Mouse (Mus musculus) heart, postnatal 0 days (tissue): Measurements from ENCODE around the gene Ltbp1. TPM values are rescaled to one million over a fixed set of nuclear protein-coding genes. Genes with fewer than 3 reads are reported as not detected.

Experiments used
- ATAC-seq: fragments of 200-750 bp; cut with Nextera tagmentation; 2 replicates; pipeline ENCODE4 v1.8.0; 2017; ENCODE audit warnings: low read depth, moderate number of reproducible peaks, moderate library complexity; ENCODE audit not compliant: insufficient read depth
- DNase-seq: peaks from one replicate; pipeline ENCODE4 v3.0.0-alpha.2; 2016; ENCODE audit warnings: low spot score
- H3K27ac ChIP-seq: fragments of 300-500 bp; sonication (generic); 2 replicates; pipeline ENCODE4 v1.5.1; 2014; ENCODE audit warnings: low read depth, mild to moderate bottlenecking
- H3K27me3 ChIP-seq: fragments of 300-500 bp; sonication (generic); 2 replicates; pipeline ENCODE4 v1.6.1; 2014; ENCODE audit warnings: low read length, mixed read lengths; ENCODE audit not compliant: control insufficient read depth, insufficient read depth
- H3K36me3 ChIP-seq: fragments of 300-500 bp; sonication (generic); replicated peaks from 2 replicates; pipeline ENCODE4 v1.6.1; 2014; ENCODE audit warnings: low read length, mixed read lengths; ENCODE audit not compliant: control insufficient read depth, insufficient read depth
- H3K4me1 ChIP-seq: fragments of 300-500 bp; sonication (generic); 2 replicates; pipeline ENCODE4 v1.6.1; 2014; ENCODE audit warnings: antibody characterized with exemption; ENCODE audit not compliant: control insufficient read depth, insufficient read depth
- H3K4me2 ChIP-seq: fragments of 300-500 bp; sonication (generic); 2 replicates; pipeline ENCODE4 v1.6.1; 2014; ENCODE audit warnings: low read depth, mild to moderate bottlenecking, low read length, moderate library complexity
- H3K4me3 ChIP-seq: fragments of 300-500 bp; sonication (generic); 2 replicates; pipeline ENCODE4 v1.5.1; 2014; ENCODE audit warnings: low read depth, low read length
- H3K9ac ChIP-seq: fragments of 300-500 bp; sonication (generic); replicated peaks from 2 replicates; pipeline ENCODE4 v1.6.1; 2014; ENCODE audit warnings: low read depth, low read length, mixed read lengths
- H3K9me3 ChIP-seq: fragments of 300-500 bp; sonication (generic); replicated peaks from 2 replicates; pipeline ENCODE4 v1.6.1; 2016; ENCODE audit warnings: low read length; ENCODE audit not compliant: control insufficient read depth
- CTCF ChIP-seq: IDR thresholded peaks from 2 replicates; pipeline ENCODE4 v1.5.1; 2016; ENCODE audit warnings: antibody characterized with exemption, control low read depth, low read depth
- EP300 ChIP-seq: IDR thresholded peaks from 2 replicates; pipeline ENCODE4 v1.6.1; 2016; ENCODE audit warnings: antibody characterized with exemption, low read depth
- WGBS: fragments of 180-500 bp; shearing (Covaris S2); extraction: QIAGEN DNeasy Blood & Tissue Kit; methylation state at CpG from one replicate; pipeline ENCODE4 v1.1.7; 2014; 5-methylcytosine and 5-hydroxymethylcytosine counted together
- polyA plus RNA-seq: library from polyadenylated mRNA; unstranded; fragments of >200 nt; fragmentation: Nextera tagmentation; extraction: Ambion mirVana; gene quantifications from 2 replicates; pipeline ENCODE4 v1.2.1, GENCODE M21; 2015
- total RNA-seq: library from RNA; depleted of rRNA; stranded (reverse); fragments of >200 nt; gene quantifications from 2 replicates; pipeline ENCODE4 v1.2.3, GENCODE M21; 2014; ENCODE audit warnings: low replicate concordance

The Ltbp1 gene
- total and polyA plus RNA-seq, 2 experiments from 2014 or later, result 11.8 to 43.0 TPM

- WGBS, result 79% methylated on average over 3 of the region's 3 CpGs
- ATAC-seq, result no peak
- DNase-seq, result no peak
- H3K27ac ChIP-seq, result no peak overlapping the region
- TF ChIP-seq EP300 (no peak), CTCF (no peak)
- no peak overlapping the region for H3K9ac ChIP-seq
- H3K4me2 ChIP-seq, result no peak overlapping the region
- no peaks in the 10 kb centered on the region for H3K27me3 ChIP-seq
- no peaks in the 10 kb centered on the region for H3K4me1 ChIP-seq
- no peaks in the 10 kb centered on the region for H3K36me3 ChIP-seq
- no peaks in the 10 kb centered on the region for H3K9me3 ChIP-seq
- H3K4me3 ChIP-seq, result no peak overlapping the region
Observed at GRCm38 (mm10) chr17:75206281-75206680, 200.9 kb downstream of the Ltbp1 start.

GRCm38 (mm10) chr17:75208164-75208698 is 202.9 kb downstream of the Ltbp1 start:
- Histone ChIP-seq H3K9ac (no peak overlapping the region), H3K27ac (no peak overlapping the region), H3K36me3 (no peaks in the 10 kb centered on the region), H3K27me3 (no peaks in the 10 kb centered on the region), H3K9me3 (no peaks in the 10 kb centered on the region), H3K4me2 (no peak overlapping the region), H3K4me1 (no peaks in the 10 kb centered on the region), H3K4me3 (no peak overlapping the region)
- 87% methylated on average over 7 of the region's 7 CpGs for WGBS
- ATAC-seq, result no peak
- DNase-seq, result no peak
- TF ChIP-seq EP300 (no peak), CTCF (no peak)

GRCm38 (mm10) chr17:75210526-75210925 is 205.2 kb downstream of the Ltbp1 start:
- H3K4me3 ChIP-seq, result no peak overlapping the region

GRCm38 (mm10) chr17:75216362-75216761 is 211.0 kb downstream of the Ltbp1 start:
- no peak overlapping the region for H3K4me2 ChIP-seq
- H3K9me3 ChIP-seq, result no peaks in the 10 kb centered on the region
- WGBS, result 97% methylated on average over 2 of the region's 2 CpGs
- DNase-seq (no peak), ATAC-seq (no peak)
- H3K27ac ChIP-seq, result no peak overlapping the region
- H3K4me3 ChIP-seq, result no peak overlapping the region
- H3K4me1 ChIP-seq, result no peaks in the 10 kb centered on the region
- no peaks in the 10 kb centered on the region for H3K36me3 ChIP-seq
- H3K9ac ChIP-seq, result no peak overlapping the region
- H3K27me3 ChIP-seq, result no peaks in the 10 kb centered on the region
- no peak for TF ChIP-seq CTCF
- TF ChIP-seq EP300, result no peak

More at GRCm38 (mm10) chr17:75210526-75210925, 205.2 kb downstream of the Ltbp1 start:
- H3K4me1 ChIP-seq, result no peaks in the 10 kb centered on the region
- no peak overlapping the region for H3K9ac ChIP-seq
- WGBS, result 86% methylated on average over 4 of the region's 4 CpGs
- no peaks in the 10 kb centered on the region for H3K27me3 ChIP-seq
- no peaks in the 10 kb centered on the region for H3K36me3 ChIP-seq
- TF ChIP-seq CTCF, result no peak
- no peak for TF ChIP-seq EP300
- no peak overlapping the region for H3K4me2 ChIP-seq
- no peak for ATAC-seq
- DNase-seq, result no peak
- no peak overlapping the region for H3K27ac ChIP-seq
- H3K9me3 ChIP-seq, result no peaks in the 10 kb centered on the region

- Histone ChIP-seq H3K4me1 (no peaks in the 10 kb centered on the region), H3K27me3 (no peaks in the 10 kb centered on the region), H3K9me3 (no peaks in the 10 kb centered on the region), H3K4me3 (no peak overlapping the region), H3K27ac (no peak overlapping the region), H3K9ac (no peak overlapping the region), H3K36me3 (no peaks in the 10 kb centered on the region), H3K4me2 (no peak overlapping the region)
- TF ChIP-seq EP300 (no peak), CTCF (no peak)
- DNase-seq, result no peak
- ATAC-seq, result no peak
- 88% methylated on average over 6 of the region's 6 CpGs for WGBS
Observed at GRCm38 (mm10) chr17:75218700-75219099, 213.3 kb downstream of the Ltbp1 start.

GRCm38 (mm10) chr17:75228321-75228720 is 223.0 kb downstream of the Ltbp1 start:
- 0 out of 2 replicates have a peak, but pooled peaks cover 3% of the 10 kb centered on the region for H3K36me3 ChIP-seq
- no peaks in the 10 kb centered on the region for H3K4me1 ChIP-seq
- 75% methylated on average over 3 of the region's 3 CpGs for WGBS
- H3K9ac ChIP-seq, result no peak overlapping the region
- H3K27me3 ChIP-seq, result no peaks in the 10 kb centered on the region
- H3K4me2 ChIP-seq, result no peak overlapping the region
- H3K4me3 ChIP-seq, result no peak overlapping the region
- TF ChIP-seq EP300 (no peak), CTCF (no peak)
- no peaks in the 10 kb centered on the region for H3K9me3 ChIP-seq
- no peak overlapping the region for H3K27ac ChIP-seq
- DNase-seq (no peak), ATAC-seq (no peak)
